Mouse (Mus musculus): ENCODE results near the gene Rab25.

- peak; percentile 48 to 70; a peak in 2 of 4 replicates for TF ChIP-seq EP300 (IDR thresholded peaks at IDR 0.05; ENCODE audit: low read depth in 1 of 2, low read length in 2 of 2)
- TF ChIP-seq E2F4 (IDR thresholded peaks at IDR 0.05; ENCODE audit: borderline replicate concordance, low read depth, low read length): no peak
- no peak for TF ChIP-seq ZMIZ1 (IDR thresholded peaks at IDR 0.05; ENCODE audit: low read depth, low read length)
Measured at GRCm38 (mm10) chr3:88543651-88544410, 4.3 kb downstream of the Rab25 start.
